ENCODE assay signal across 8 mouse cellular contexts in genomic region chr2:157431912-157432311, GRCm38 (mm10). TPM values are rescaled to one million over a fixed set of nuclear protein-coding genes. Genes with fewer than 3 reads are reported as not detected.
DNase-seq lines count a peak whose midpoint lies in the region; ATAC-seq and TF ChIP-seq lines count a peak whose summit lies in the region.

No protein-coding gene starts in this region.

- peak overlapping the region; percentile 61 for H3K27ac ChIP-seq in heart, embryonic 13.5 days (replicated peaks)
- H3K27ac ChIP-seq in heart, adult 2 months = no peak overlapping the region
- peak overlapping the region; percentile 73 for H3K27ac ChIP-seq in embryonic facial prominence, embryonic 10.5 days (replicated peaks)
- peak overlapping the region; percentile 55; the same call in 1 of the 2 replicates for H3K27ac ChIP-seq in hindbrain, embryonic 14.5 days
- H3K27ac ChIP-seq in midbrain, embryonic 16.5 days (ENCODE audit: low read length) = peak overlapping the region; percentile 33
- no peak overlapping the region for H3K27ac ChIP-seq in liver, embryonic 11.5 days (ENCODE audit: low read depth, low read length)
- H3K27ac ChIP-seq in liver, embryonic 12.5 days = no peak overlapping the region

- peaks cover 85% of the 10 kb centered on the region for H3K4me1 ChIP-seq in heart, embryonic 13.5 days
- 0 out of 2 replicates have a peak, but pooled peaks cover 2% of the 10 kb centered on the region for H3K4me1 ChIP-seq in heart, adult 2 months (ENCODE audit: control insufficient read depth, insufficient read depth, low read length)
- H3K4me1 ChIP-seq in embryonic facial prominence, embryonic 10.5 days = peaks cover 92% of the 10 kb centered on the region
- H3K4me1 ChIP-seq in hindbrain, embryonic 14.5 days (replicated peaks; ENCODE audit: control insufficient read depth, insufficient read depth, low read length) = peaks cover 57% of the 10 kb centered on the region
- H3K4me1 ChIP-seq in midbrain, embryonic 16.5 days (ENCODE audit: control insufficient read depth, insufficient read depth, low read length) = peaks cover 60% of the 10 kb centered on the region
- peaks cover 17% of the 10 kb centered on the region; the same call in 1 of the 2 replicates for H3K4me1 ChIP-seq in liver, embryonic 11.5 days (replicated peaks; ENCODE audit: control insufficient read depth, insufficient read depth, low read length)
- peaks cover 36% of the 10 kb centered on the region for H3K4me1 ChIP-seq in liver, embryonic 12.5 days

- H3K4me2 ChIP-seq in heart, embryonic 13.5 days = no peak overlapping the region
- H3K4me2 ChIP-seq in hindbrain, embryonic 14.5 days (replicated peaks) = no peak overlapping the region
- H3K4me2 ChIP-seq in midbrain, embryonic 16.5 days (ENCODE audit: low read length) = no peak overlapping the region
- no peak overlapping the region for H3K4me2 ChIP-seq in liver, embryonic 11.5 days
- H3K4me2 ChIP-seq in liver, embryonic 12.5 days = no peak overlapping the region

- TF ChIP-seq CTCF in heart, adult 2 months (IDR thresholded peaks at IDR 0.05) = no peak

- no peaks in the 10 kb centered on the region for H3K9me3 ChIP-seq in heart, embryonic 13.5 days
- H3K9me3 ChIP-seq in embryonic facial prominence, embryonic 10.5 days = no peaks in the 10 kb centered on the region
- no peaks in the 10 kb centered on the region for H3K9me3 ChIP-seq in hindbrain, embryonic 14.5 days (ENCODE audit: control insufficient read depth, low read length)
- no peaks in the 10 kb centered on the region for H3K9me3 ChIP-seq in midbrain, embryonic 16.5 days (replicated peaks; ENCODE audit: control insufficient read depth, low read length, poor library complexity, severe bottlenecking)
- no peaks in the 10 kb centered on the region for H3K9me3 ChIP-seq in liver, embryonic 11.5 days (ENCODE audit: control insufficient read depth, low read length)
- no peaks in the 10 kb centered on the region for H3K9me3 ChIP-seq in liver, embryonic 12.5 days (replicated peaks)

- TF ChIP-seq POLR2A in heart, adult 2 months (IDR thresholded peaks at IDR 0.05; ENCODE audit: insufficient read depth, low read depth, low read length) = no peak

- no peak for DNase-seq in heart, adult 2 months
- no peak for DNase-seq in embryonic facial prominence, embryonic 10.5 days (ENCODE audit: low spot score)
- DNase-seq in hindbrain, embryonic 14.5 days (ENCODE audit: low spot score) = no peak
- no peak for DNase-seq in kidney, adult 9 months
- DNase-seq in liver, embryonic 11.5 days (ENCODE audit: low spot score) = no peak

- TF ChIP-seq EP300 in heart, adult 2 months (IDR thresholded peaks at IDR 0.05; ENCODE audit: insufficient read depth, low read depth, low read length) = no peak

- 67% methylated on average over 5 of the region's 5 CpGs for WGBS in heart, embryonic 13.5 days
- WGBS in heart, adult 2 months = 87% methylated on average over 5 of the region's 5 CpGs
- 80% methylated on average over 5 of the region's 5 CpGs for WGBS in embryonic facial prominence, embryonic 10.5 days
- WGBS in hindbrain, embryonic 14.5 days = 66% methylated on average over 5 of the region's 5 CpGs
- 71% methylated on average over 5 of the region's 5 CpGs for WGBS in midbrain, embryonic 16.5 days
- WGBS in liver, embryonic 11.5 days = 78% methylated on average over 5 of the region's 5 CpGs
- 65% methylated on average over 5 of the region's 5 CpGs for WGBS in liver, embryonic 12.5 days (ENCODE audit: insufficient replicate concordance)

- H3K27me3 ChIP-seq in heart, embryonic 13.5 days (replicated peaks) = no peaks in the 10 kb centered on the region
- H3K27me3 ChIP-seq in heart, adult 2 months (ENCODE audit: control insufficient read depth, insufficient read depth, low read length) = no peaks in the 10 kb centered on the region
- H3K27me3 ChIP-seq in embryonic facial prominence, embryonic 10.5 days (replicated peaks; ENCODE audit: low read depth, poor library complexity, severe bottlenecking) = no peaks in the 10 kb centered on the region
- H3K27me3 ChIP-seq in hindbrain, embryonic 14.5 days (ENCODE audit: control insufficient read depth, insufficient read depth, low read length) = no peaks in the 10 kb centered on the region
- no peaks in the 10 kb centered on the region for H3K27me3 ChIP-seq in midbrain, embryonic 16.5 days (ENCODE audit: control insufficient read depth, insufficient read depth, low read depth, low read length)
- no peaks in the 10 kb centered on the region for H3K27me3 ChIP-seq in liver, embryonic 11.5 days (replicated peaks; ENCODE audit: control insufficient read depth, insufficient read depth, low read length)
- H3K27me3 ChIP-seq in liver, embryonic 12.5 days (replicated peaks) = no peaks in the 10 kb centered on the region

- peak overlapping the region; percentile 67 for H3K9ac ChIP-seq in heart, embryonic 13.5 days
- no peak overlapping the region for H3K9ac ChIP-seq in heart, adult 2 months (ENCODE audit: low read depth, low read length)
- no peak overlapping the region for H3K9ac ChIP-seq in hindbrain, embryonic 14.5 days
- 0 out of 2 replicates have a peak overlapping the region, but pooled peaks have one; percentile 32 for H3K9ac ChIP-seq in midbrain, embryonic 16.5 days (ENCODE audit: low read depth, low read length)
- no peak overlapping the region for H3K9ac ChIP-seq in liver, embryonic 11.5 days (ENCODE audit: low read depth, low read length)
- no peak overlapping the region for H3K9ac ChIP-seq in liver, embryonic 12.5 days

- intact Hi-C loops in heart, adult 2 months (cut with DNase I) = no loop called here

- no peaks in the 10 kb centered on the region for H3K79me2 ChIP-seq in heart, adult 2 months (replicated peaks; ENCODE audit: control insufficient read depth, insufficient read depth, low read length)

- H3K36me3 ChIP-seq in heart, embryonic 13.5 days = peaks cover 7% of the 10 kb centered on the region
- H3K36me3 ChIP-seq in heart, adult 2 months (ENCODE audit: control insufficient read depth, insufficient read depth, low read length) = no peaks in the 10 kb centered on the region
- peaks cover 98% of the 10 kb centered on the region for H3K36me3 ChIP-seq in embryonic facial prominence, embryonic 10.5 days (replicated peaks)
- peaks cover 31% of the 10 kb centered on the region for H3K36me3 ChIP-seq in hindbrain, embryonic 14.5 days (replicated peaks; ENCODE audit: control insufficient read depth, insufficient read depth)
- H3K36me3 ChIP-seq in midbrain, embryonic 16.5 days (ENCODE audit: control insufficient read depth, insufficient read depth, low read length) = peaks cover 3% of the 10 kb centered on the region
- H3K36me3 ChIP-seq in liver, embryonic 11.5 days (ENCODE audit: control insufficient read depth, insufficient read depth, low read length) = no peaks in the 10 kb centered on the region
- 0 out of 2 replicates have a peak, but pooled peaks cover 2% of the 10 kb centered on the region for H3K36me3 ChIP-seq in liver, embryonic 12.5 days

- no peak for ATAC-seq in heart, embryonic 13.5 days (ENCODE audit: extremely low read depth, insufficient number of reproducible peaks, low FRiP score, low TSS enrichment)
- ATAC-seq in hindbrain, embryonic 14.5 days (ENCODE audit: low FRiP score) = no peak
- ATAC-seq in midbrain, embryonic 16.5 days = no peak
- no peak for ATAC-seq in liver, embryonic 11.5 days (replicated peaks; ENCODE audit: low FRiP score)
- no peak for ATAC-seq in liver, embryonic 12.5 days

- no peak overlapping the region for H3K4me3 ChIP-seq in heart, embryonic 13.5 days
- no peak overlapping the region for H3K4me3 ChIP-seq in heart, adult 2 months
- H3K4me3 ChIP-seq in embryonic facial prominence, embryonic 10.5 days = no peak overlapping the region
- no peak overlapping the region for H3K4me3 ChIP-seq in hindbrain, embryonic 14.5 days (replicated peaks; ENCODE audit: low read length)
- H3K4me3 ChIP-seq in midbrain, embryonic 16.5 days (ENCODE audit: low read depth, low read length) = no peak overlapping the region
- no peak overlapping the region for H3K4me3 ChIP-seq in liver, embryonic 11.5 days (ENCODE audit: low read depth, low read length)
- no peak overlapping the region for H3K4me3 ChIP-seq in liver, embryonic 12.5 days

RNA-seq across cellular contexts. Expression of gene Src, which starts 13.7 kb away (rescaled TPM):
- 7.3 and 7.6 TPM in 2 replicates for polyA plus RNA-seq in heart, embryonic 13.5 days (2015; fragmentation: Nextera tagmentation; extraction: Ambion mirVana)
- total RNA-seq in heart, adult 2 months (2021) = 1 to 10 TPM; 4.0 to 4.1 TPM
- polyA plus RNA-seq in heart, adult 2 months (2012; rRNA removed) = 5.4 and 5.8 TPM in 2 replicates
- 22.1 and 23.1 TPM in 2 replicates for polyA plus RNA-seq in embryonic facial prominence, embryonic 10.5 days (2016; fragmentation: Nextera tagmentation; extraction: Ambion mirVana)
- 24.8 and 30.1 TPM in 2 replicates for polyA plus RNA-seq in hindbrain, embryonic 14.5 days (2014; fragmentation: Nextera tagmentation; extraction: Ambion mirVana)
- polyA plus RNA-seq in midbrain, embryonic 16.5 days (2015; fragmentation: Nextera tagmentation; extraction: Ambion mirVana) = 32.5 and 33.2 TPM in 2 replicates
- 4.4 and 4.8 TPM in 2 replicates for polyA plus RNA-seq in liver, embryonic 11.5 days (2014; fragmentation: Nextera tagmentation; extraction: Ambion mirVana)
- polyA plus RNA-seq in liver, embryonic 12.5 days (2016; fragmentation: Nextera tagmentation; extraction: Ambion mirVana) = 4.5 TPM in 2 replicates

Comparison
In these comparisons a context has a peak if more than half of its experiments do, and no peak if none do; other contexts are left out.
1. H3K27ac ChIP-seq: peak in heart, embryonic 13.5 days (single experiment), embryonic facial prominence, embryonic 10.5 days (single experiment), hindbrain, embryonic 14.5 days (single experiment) and midbrain, embryonic 16.5 days (single experiment); none in heart, adult 2 months (single experiment), liver, embryonic 11.5 days (single experiment) and liver, embryonic 12.5 days (single experiment).
2. H3K9ac ChIP-seq: peak in heart, embryonic 13.5 days (single experiment) and midbrain, embryonic 16.5 days (single experiment); none in heart, adult 2 months (single experiment), hindbrain, embryonic 14.5 days (single experiment), liver, embryonic 11.5 days (single experiment) and liver, embryonic 12.5 days (single experiment).